Mouse (Mus musculus): ENCODE measurements at regions not wholly inside any gene's neighbourhood (a gene's known extent, or its start where the extent isn't known, plus 50 kb on each side); places are given as distances from the start of the nearest gene placed in this dataset.

- TF ChIP-seq CTCF (IDR thresholded peaks at IDR 0.05; ENCODE audit: low read depth): no peak
- TF ChIP-seq EP300 (IDR thresholded peaks at IDR 0.05; ENCODE audit: low read depth): no peak
Observed at GRCm38 (mm10) chr12:26877691-26878121, 408.7 kb downstream of the Cmpk2 start.
